Mouse (Mus musculus) brown adipose tissue, adult 24 weeks (tissue): Measurements from ENCODE around the gene Rbx1. TPM values are rescaled to one million over a fixed set of nuclear protein-coding genes. Genes with fewer than 3 reads are reported as not detected.

Source experiments
- H3K27ac ChIP-seq: fragments of 200-500 bp; replicated peaks from 2 replicates; pipeline ENCODE4 v1.5.1; 2012; ENCODE audit warnings: low read depth, mild to moderate bottlenecking, low read length
- H3K4me1 ChIP-seq: fragments of 200-500 bp; 2 replicates; pipeline ENCODE4 v1.6.1; 2012; ENCODE audit warnings: low read length, mixed read lengths; ENCODE audit not compliant: control insufficient read depth, insufficient read depth, insufficient read length
- H3K4me3 ChIP-seq: fragments of 200-500 bp; 2 replicates; pipeline ENCODE4 v1.5.1; 2012; ENCODE audit warnings: low read depth, mild to moderate bottlenecking, low read length, moderate library complexity; ENCODE audit not compliant: insufficient read depth
- polyA plus RNA-seq: library from polyadenylated mRNA; stranded (reverse); fragments of >200 nt; gene quantifications from 2 replicates; pipeline ENCODE4 v1.2.4, GENCODE M21; 2012; ENCODE audit not compliant: missing spikeins, insufficient read depth, insufficient read length

Gene Rbx1
- polyA plus RNA-seq, 1 experiment = 124 TPM

DNA sequence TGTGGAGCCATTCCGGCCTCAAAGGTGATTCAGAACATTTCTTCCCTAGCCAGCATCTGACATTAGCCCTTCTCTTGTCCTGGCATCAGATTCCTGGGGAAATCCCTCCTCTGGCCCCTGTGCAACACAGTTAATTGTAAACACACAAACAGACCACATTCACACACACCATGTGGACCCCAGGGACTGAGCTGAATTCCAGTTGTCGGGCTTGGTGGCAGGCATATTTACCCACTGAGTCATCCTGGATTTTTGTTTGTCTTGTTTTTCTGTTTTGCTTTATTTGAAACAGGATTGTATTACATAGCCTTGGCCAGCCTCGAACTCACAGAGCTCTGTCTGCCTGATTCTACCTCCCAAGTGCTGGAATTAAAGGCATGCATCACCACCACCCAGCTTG lies 49.1 kb downstream of the Rbx1 start:
- H3K27ac ChIP-seq = no peak overlapping the region
- 0 out of 2 replicates have a peak, but pooled peaks cover 2% of the 10 kb centered on the region for H3K4me1 ChIP-seq
- no peak overlapping the region for H3K4me3 ChIP-seq

DNA sequence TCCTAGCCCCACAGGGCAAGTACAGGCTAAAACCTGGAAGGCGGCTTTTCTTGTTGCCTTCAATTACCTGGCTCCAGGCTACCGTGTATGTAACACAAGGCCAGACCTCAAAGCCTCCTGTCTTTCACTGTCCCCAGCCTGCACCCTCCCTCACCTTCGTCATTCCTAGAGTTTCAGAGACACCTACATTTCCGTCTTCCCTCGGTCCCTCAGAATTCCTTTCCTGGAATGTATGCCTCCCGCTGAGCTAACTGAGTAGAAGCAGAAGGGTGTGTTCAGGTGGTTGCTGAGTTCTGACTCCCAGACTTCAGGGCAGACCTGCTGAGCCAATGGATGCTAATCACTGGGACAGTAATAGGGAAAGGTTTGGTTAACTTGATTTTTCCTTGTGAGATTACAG lies 51.9 kb downstream of the Rbx1 start:
- Histone ChIP-seq H3K4me1 (0 out of 2 replicates have a peak, but pooled peaks cover 2% of the 10 kb centered on the region), H3K27ac (no peak overlapping the region), H3K4me3 (no peak overlapping the region)

GRCm38 (mm10) chr15:81518761-81519160 lies 52.7 kb downstream of the Rbx1 start:
- no peak overlapping the region for H3K27ac ChIP-seq
- 0 out of 2 replicates have a peak, but pooled peaks cover 2% of the 10 kb centered on the region for H3K4me1 ChIP-seq
- no peak overlapping the region for H3K4me3 ChIP-seq

DNA sequence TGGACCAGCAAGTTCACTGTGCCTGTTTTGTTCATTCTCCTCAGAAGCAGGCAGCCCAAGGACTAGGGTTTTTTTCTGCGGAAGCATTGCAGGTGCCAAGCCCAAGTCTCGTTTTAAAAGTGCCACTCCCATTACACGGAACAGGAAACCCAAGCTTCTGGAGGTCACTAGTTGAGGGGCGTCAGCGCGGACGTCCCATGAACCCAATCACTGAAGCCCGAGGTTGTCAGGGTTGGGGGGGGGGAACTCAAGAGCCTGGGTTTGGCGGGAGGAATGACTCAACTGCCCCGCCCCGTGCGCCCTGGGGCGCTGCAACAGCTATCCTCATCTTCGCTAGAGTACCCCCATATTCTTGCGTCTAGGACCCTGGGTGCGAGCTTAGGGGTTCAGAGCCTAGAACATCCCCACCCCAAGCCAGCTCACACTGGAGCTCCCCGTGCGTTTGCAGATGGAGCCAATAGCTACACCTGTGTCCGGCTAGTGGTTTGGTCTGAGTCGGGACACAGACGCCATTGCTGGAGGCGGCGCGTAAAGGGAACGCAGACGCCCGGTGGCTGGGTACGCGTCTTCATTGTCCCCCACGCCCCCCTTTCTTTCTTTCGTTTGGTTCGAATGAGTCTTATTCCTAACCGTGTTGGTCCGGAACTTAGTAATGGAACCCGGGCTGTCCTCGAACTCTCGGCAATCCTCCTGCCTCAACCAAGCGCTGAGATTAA lies 56.1 kb downstream of the Rbx1 start:
- H3K27ac ChIP-seq = peak overlapping the region; percentile 91
- H3K4me3 ChIP-seq = peak overlapping the region; percentile 80
- no peaks in the 10 kb centered on the region for H3K4me1 ChIP-seq

GRCm38 (mm10) chr15:81522761-81523168 lies 56.7 kb downstream of the Rbx1 start:
- Histone ChIP-seq H3K4me3 (peak overlapping the region; percentile 80), H3K4me1 (no peaks in the 10 kb centered on the region), H3K27ac (peak overlapping the region; percentile 91)

GRCm38 (mm10) chr15:81523169-81523871 lies 57.2 kb downstream of the Rbx1 start:
- Histone ChIP-seq H3K4me3 (peak overlapping the region; percentile 80), H3K4me1 (no peaks in the 10 kb centered on the region), H3K27ac (peak overlapping the region; percentile 91)

DNA sequence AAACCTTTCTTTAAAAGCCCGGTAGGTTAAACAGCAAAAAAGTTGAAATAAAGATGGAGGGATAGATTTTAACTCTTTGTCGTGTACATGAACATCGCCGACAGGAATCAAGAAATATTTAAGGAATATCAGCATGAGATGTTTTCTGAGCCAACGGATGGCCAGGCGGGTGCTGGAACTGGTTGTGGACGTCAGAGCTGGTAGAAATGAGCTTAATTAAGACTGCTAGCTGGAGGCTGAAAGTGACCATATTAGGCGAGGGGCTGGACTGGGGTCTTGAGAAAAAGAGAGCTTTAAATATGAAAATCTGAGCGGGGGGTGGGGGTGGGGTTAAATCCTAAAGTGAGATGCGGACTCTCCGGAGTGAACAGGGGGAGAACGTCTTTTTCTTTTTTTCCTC lies 57.8 kb downstream of the Rbx1 start:
- Histone ChIP-seq H3K4me1 (no peaks in the 10 kb centered on the region), H3K4me3 (peak overlapping the region; percentile 56), H3K27ac (peak overlapping the region; percentile 90)

Other genes starting within 250 kb of the Rbx1 start
- gene Mchr1, start 230.8 kb upstream of the Rbx1 start, polyA plus RNA-seq = not detected in 2 replicates
- gene Slc25a17, start 105.5 kb upstream of the Rbx1 start, polyA plus RNA-seq = 109 and 113 TPM in 2 replicates
- gene St13, start 66.2 kb upstream of the Rbx1 start, polyA plus RNA-seq = 181 and 325 TPM in 2 replicates
- gene Xpnpep3, start 66.2 kb upstream of the Rbx1 start, polyA plus RNA-seq = 15.6 and 33.2 TPM in 2 replicates
- gene Dnajb7, start 58.0 kb upstream of the Rbx1 start, polyA plus RNA-seq = not detected in 2 replicates
- 14.3 and 15.8 TPM in 2 replicates for gene Ep300, start 119.1 kb downstream of the Rbx1 start, polyA plus RNA-seq
- 6.4 and 7.0 TPM in 2 replicates for gene L3mbtl2, start 197.6 kb downstream of the Rbx1 start, polyA plus RNA-seq
- gene Chadl, start 231.0 kb downstream of the Rbx1 start, polyA plus RNA-seq = 3.3 and 6.2 TPM in 2 replicates